Mouse (Mus musculus): ENCODE data around the gene Olfr670.
"Not testable (repeated sequence)": the region's sequence is repeated elsewhere in the genome, so short reads cannot be mapped to it uniquely, and the experiment has no call there.

Gene Olfr670

DNA sequence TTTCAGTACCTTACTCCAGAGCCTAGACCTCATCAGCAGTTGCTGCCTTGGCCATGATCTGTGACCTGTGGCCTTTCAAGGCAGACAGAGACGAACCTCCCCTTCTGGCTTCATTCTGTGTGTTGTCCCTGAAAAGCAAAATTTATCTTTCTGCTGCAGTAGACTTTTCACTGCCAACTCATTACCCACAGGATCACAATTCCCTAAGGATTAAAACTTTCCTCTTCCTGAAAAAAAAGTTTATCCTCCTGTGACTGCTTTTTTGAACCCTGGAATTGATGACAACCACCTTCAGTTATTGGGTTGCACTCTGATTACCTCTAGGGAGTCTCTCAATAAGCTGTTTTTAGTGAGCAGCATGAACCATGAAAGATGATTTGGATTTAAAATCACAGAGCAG lies at the start of gene Olfr670:
TSS of gene Olfr670 (minus strand) at position 101 of the 400 bp plus-strand sequence.
- DNase-seq (ENCODE audit: low spot score in 2 of 2): no peak

DNA sequence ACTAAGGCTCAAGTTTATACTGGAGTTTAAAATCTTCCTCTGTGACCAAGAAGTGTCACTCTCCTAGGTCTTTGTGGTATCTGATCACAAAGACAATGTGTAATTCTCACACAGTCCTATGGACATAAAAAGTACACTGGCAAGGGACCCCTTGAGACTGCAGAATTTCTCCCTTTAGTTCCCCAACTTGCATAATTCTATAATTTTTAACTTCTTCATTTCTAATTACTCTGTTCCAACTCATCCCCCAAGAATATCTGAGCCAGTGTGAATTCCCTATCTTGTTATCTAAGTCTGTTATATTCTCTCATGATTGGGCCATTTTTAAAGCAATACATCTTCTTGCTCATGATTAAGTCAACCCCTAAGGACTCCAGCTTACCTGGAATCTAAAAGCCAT lies 39.5 kb upstream of the Olfr670 start, which contains the start of gene Olfr672:
TSS of gene Olfr672 (minus strand) at position 101 of the 400 bp plus-strand sequence.
- no peak for DNase-seq (ENCODE audit: low spot score in 2 of 2)

DNA sequence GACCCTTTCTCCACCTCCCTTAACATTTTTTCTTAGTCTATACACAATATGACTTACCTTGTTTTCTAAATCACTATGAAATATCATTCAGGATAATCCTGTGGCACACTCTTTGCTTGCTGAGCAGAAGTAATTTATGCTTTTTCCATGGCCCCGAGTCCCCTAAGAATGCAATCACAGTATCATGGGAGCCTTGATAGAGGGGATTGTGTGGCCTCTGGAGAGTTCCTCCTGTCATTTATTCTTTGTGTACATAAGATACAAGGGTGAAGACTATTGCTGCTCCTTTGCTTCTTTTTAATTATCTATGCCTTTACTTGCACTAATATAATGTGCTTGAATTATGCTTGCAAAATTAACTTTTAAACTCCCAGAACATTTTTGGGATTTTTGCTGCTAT lies 16.6 kb upstream of the Olfr670 start, which contains the start of gene Olfr671:
TSS of gene Olfr671 (minus strand) at position 101 of the 400 bp plus-strand sequence.
- no peak for DNase-seq (ENCODE audit: low spot score in 2 of 2)

DNA sequence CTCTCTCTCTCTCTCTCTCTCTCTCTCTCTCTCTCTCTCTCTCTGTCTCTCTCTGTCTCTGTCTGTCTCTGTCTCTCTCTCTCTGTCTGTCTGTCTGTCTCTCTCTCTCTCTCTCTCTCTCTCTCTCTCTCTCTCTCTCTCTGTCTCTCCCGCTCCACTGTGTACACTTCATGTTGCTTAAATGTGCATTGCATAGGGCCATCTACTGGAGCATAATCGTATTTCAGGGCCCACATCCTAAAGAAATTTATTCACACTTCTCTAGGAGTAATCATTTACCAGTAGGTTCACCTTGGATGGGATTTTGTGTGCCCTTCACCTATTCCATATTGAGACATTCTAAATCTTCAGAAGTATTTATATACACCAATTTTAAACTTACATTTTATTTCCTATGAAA lies 10.1 kb upstream of the Olfr670 start:
- not testable (repeated sequence) for DNase-seq (ENCODE audit: low spot score in 2 of 2)

DNA sequence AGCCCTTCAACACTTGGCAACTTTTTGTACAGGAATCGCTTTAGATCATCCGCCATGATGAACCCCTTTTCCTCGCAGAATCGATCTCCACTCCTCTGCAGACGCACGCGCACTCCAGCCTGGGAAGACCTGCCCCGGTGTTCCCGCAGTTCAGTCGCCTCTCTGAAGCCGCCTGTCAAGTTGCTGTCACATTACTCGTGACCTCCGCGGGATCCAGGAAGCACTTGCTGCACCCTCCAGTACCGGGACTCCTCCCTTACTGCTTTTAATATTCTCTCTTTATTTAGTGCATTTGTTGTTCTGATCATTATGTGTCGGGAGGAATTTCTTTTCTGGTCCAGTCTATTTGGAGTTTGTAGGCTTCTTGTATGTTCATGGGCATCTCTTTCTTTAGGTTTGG lies 12.2 kb downstream of the Olfr670 start:
- not testable (repeated sequence) for DNase-seq (ENCODE audit: low spot score in 2 of 2)

DNA sequence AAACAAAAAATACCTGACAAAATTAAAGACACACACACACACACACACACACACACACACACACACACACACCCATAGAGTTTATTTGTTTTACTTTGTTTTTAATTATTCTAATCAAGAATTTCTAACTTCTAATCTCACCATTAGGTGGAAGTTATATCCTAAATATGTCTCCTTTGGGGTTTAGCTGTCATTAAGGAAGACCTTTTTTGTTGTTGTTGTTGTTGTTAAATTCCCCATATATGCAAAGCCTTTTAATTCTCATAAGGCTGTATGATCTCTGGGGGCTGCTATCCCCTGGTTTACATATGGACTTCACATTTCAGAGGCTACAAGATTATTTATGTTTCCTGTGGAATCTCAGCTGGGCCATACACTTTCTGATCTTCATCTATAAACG lies 28.5 kb downstream of the Olfr670 start, which contains the start of gene Olfr669:
TSS of gene Olfr669 (plus strand) at position 301 of the 400 bp plus-strand sequence.
- DNase-seq (ENCODE audit: low spot score in 2 of 2): no peak

DNA sequence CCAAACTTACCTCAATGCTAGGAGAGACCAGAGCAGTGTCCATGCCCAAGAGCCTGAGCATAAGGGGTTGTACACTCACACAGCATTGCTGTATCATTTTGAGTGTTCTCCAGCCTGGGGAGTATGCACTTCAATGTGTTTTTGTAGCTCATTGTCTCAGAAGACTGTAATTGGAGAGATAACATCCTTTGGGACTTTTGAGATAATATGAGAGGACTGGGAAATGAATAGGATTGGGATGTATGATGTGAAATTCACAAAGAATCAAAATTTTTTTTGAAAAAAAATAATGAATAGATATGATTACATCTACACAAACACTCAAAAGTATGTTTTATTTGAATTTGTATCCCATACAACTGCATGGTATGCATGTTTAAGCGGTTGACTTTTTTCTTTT lies 34.5 kb downstream of the Olfr670 start, which contains the start of gene Olfr668:
TSS of gene Olfr668 (minus strand) at position 101 of the 400 bp plus-strand sequence.
- no peak for DNase-seq (ENCODE audit: low spot score in 2 of 2)

DNA sequence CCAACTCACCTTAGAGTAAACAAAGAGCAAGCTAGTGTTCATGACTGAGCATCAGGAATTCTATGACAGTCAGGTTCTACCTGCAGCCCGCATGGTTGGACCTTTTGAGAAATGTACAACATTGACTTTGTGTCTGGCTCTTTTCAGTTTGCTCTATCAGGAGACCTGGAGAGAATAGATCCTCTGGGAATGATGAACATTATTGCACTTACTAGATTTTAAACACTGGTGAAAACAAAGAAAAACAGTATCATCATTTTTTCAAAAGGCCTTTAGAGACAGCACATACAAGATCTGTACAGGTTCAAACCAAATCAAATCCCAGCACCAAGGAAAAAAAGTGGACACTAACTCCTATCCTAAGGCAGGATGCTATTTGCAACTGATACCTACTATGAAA lies 41.0 kb downstream of the Olfr670 start, which contains the start of gene Olfr667:
TSS of gene Olfr667 (minus strand) at position 101 of the 400 bp plus-strand sequence.
- no peak for DNase-seq (ENCODE audit: low spot score in 2 of 2)

Data from urinary bladder, postnatal 36 days (tissue).